Mouse (Mus musculus): ENCODE measurements around the gene Dpf3.

DNA sequence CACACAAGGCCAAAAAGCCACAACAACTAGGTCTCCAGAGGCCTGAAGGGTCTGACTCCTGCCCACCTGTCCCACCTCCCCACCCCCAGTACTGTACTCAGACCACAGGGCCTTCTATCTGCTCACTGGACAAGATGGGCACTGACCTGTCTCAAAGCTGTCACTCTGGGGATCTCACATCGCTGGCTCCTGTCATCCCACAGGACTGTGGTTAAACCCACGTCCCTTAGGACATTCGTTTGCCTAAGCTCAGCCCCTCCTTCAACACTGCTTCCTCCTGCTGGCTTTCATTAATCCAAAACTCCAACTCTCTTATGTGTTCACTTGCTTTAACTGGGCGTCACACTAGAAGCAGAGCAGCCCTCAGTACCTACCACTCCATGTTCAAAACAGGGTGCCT is 159.0 kb downstream of the Dpf3 start:
- TF ChIP-seq CTCF (IDR thresholded peaks at IDR 0.05; ENCODE audit: borderline replicate concordance, insufficient read depth, low read depth, low read length) (no peak), POLR2A (IDR thresholded peaks at IDR 0.05; ENCODE audit: borderline replicate concordance, insufficient read depth, low read length) (no peak)

Measured in cerebellum, adult 2 months (tissue).